Mouse (Mus musculus): ENCODE data around the gene Palm2.

- TF ChIP-seq POLR2A (IDR thresholded peaks at IDR 0.05; ENCODE audit: borderline replicate concordance, control insufficient read depth, low read depth, low read length) (no peak), CTCF (IDR thresholded peaks at IDR 0.05; ENCODE audit: control insufficient read depth, insufficient read depth, low read length) (no peak)
These were observed 158.7 kb downstream of the Palm2 start for GRCm38 (mm10) chr4:57592751-57593150.
